Mouse (Mus musculus): Measurements from ENCODE around the gene Ttc28. TPM values are rescaled to one million over a fixed set of nuclear protein-coding genes. Genes with fewer than 3 reads are reported as not detected.

Gene Ttc28
- polyA plus RNA-seq, 1 experiment from 2014 or later, result 14.5 TPM

DNA sequence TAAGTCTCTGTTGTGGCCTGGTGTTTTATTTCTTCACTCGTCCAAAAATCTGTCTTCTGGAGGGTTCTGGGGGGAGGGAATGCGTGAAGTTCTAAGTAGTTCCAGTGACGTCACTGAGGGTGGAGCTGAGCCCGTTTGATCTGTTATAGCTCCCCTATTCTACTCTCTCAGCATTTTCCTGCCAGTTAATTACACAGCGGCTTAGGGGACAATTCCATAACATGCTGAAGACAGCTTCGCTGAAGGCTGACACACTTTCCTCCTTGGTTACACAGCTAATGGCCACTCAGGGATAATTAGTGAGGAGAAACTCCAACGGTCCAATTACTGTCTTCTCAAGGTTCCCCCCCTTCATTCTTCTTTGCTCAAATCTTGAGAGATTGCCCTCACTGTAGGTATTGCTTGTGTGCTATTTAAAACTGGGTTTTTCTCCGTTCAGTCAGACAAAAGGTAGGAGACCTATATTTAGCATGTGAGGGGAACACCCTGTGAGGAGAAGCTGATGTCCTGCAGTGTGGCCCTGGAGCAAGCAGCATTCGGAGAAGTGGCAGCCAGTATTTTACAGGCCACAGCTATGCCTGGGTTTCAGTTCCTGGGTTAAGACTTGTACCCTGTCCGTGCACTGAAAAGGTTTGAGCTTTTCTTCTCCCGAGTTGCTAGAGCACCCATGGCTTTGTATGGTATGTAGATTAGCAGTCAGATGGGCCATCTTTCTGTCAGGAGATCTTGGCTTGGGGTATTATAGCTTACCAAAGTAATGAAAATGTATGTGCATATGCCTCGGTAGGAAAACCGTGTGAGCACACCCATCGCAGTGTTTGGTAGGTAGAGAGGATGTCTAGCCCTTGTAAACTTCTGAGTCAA lies 126.9 kb downstream of the Ttc28 start:
- Histone ChIP-seq H3K27me3 (ENCODE audit: insufficient read depth, poor library complexity, severe bottlenecking) (no peaks in the 10 kb centered on the region), H3K4me1 (replicated peaks) (peaks cover 25% of the 10 kb centered on the region), H3K27ac (no peak overlapping the region), H3K4me3 (no peak overlapping the region), H3K9me3 (0 out of 2 replicates have a peak, but pooled peaks cover 7% of the 10 kb centered on the region), H3K36me3 (peaks cover 12% of the 10 kb centered on the region)
- 73% methylated on average over 14 of the region's 14 CpGs for WGBS
- no peak for DNase-seq (ENCODE audit: low spot score)

DNA sequence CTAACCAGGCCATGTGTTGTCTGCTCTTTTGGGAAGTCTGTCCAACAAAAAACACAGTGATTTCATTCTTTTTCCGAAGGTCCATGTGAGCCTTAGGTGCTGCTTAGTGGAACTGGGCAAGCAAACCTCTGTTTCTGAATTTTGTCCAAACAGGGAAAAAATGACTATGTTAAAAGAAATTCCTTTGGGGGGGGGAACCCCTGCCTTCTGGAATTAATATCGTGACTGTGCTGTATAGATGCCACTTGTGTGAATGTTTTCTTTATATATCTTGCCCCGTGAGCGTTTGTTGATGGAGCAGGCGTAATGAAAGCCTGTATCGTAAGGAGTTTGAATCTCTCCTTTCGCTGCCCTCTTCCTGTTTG lies 127.5 kb downstream of the Ttc28 start:
- H3K27ac ChIP-seq, result no peak overlapping the region
- DNase-seq (ENCODE audit: low spot score), result no peak
- WGBS, result 75% methylated on average over 7 of the region's 7 CpGs
- no peaks in the 10 kb centered on the region for H3K27me3 ChIP-seq (ENCODE audit: insufficient read depth, poor library complexity, severe bottlenecking)
- 0 out of 2 replicates have a peak, but pooled peaks cover 7% of the 10 kb centered on the region for H3K9me3 ChIP-seq
- H3K4me3 ChIP-seq, result no peak overlapping the region
- H3K36me3 ChIP-seq, result peaks cover 12% of the 10 kb centered on the region
- H3K4me1 ChIP-seq (replicated peaks), result peaks cover 31% of the 10 kb centered on the region

DNA sequence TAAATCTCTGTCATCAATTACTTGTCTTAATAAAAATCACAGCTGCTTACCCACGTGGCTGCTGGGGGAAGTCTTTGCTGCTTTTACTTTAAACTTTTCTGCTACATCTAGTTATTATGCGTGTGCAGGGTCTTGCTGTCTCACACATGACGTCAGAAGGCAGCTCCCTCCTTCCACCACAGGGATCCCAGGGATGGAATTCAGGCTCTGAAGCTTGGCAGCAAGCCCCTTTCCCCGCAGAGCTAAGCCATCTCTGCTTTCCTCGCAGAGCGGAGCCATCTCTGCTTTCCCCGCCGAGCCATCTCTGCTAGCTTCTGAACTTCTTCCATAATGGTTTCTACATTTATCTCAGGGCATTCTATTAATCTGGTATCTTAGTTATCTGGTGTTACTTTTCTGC lies 128.3 kb downstream of the Ttc28 start:
- H3K4me1 ChIP-seq (replicated peaks), result peaks cover 38% of the 10 kb centered on the region
- H3K36me3 ChIP-seq, result peaks cover 12% of the 10 kb centered on the region
- WGBS, result 68% methylated on average over 8 of the region's 8 CpGs
- H3K27ac ChIP-seq, result no peak overlapping the region
- H3K27me3 ChIP-seq (ENCODE audit: insufficient read depth, poor library complexity, severe bottlenecking), result no peaks in the 10 kb centered on the region
- H3K4me3 ChIP-seq, result no peak overlapping the region
- DNase-seq (ENCODE audit: low spot score), result no peak
- 0 out of 2 replicates have a peak, but pooled peaks cover 7% of the 10 kb centered on the region for H3K9me3 ChIP-seq

DNA sequence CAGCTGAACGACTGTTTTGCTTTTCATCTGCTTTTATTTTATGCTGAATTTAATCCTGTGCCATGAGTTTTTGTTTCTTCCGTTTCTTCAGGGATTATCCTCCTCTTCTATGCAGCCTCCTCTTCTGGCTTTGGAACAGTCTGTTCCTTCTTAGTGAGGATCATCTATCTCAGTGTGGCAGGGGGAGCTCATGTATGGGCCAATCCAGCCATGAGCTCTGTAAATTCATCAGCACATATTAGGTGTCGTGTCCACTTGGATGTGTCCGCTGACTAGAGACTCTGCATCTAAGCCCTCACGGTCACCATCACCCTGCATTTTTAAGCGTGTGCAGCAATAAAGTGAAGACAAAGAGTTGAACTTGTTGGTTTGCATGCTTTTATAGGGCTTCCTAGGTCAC lies 128.8 kb downstream of the Ttc28 start:
- Histone ChIP-seq H3K36me3 (peaks cover 12% of the 10 kb centered on the region), H3K27ac (no peak overlapping the region), H3K4me3 (no peak overlapping the region), H3K27me3 (ENCODE audit: insufficient read depth, poor library complexity, severe bottlenecking) (no peaks in the 10 kb centered on the region), H3K4me1 (replicated peaks) (peaks cover 38% of the 10 kb centered on the region), H3K9me3 (0 out of 2 replicates have a peak, but pooled peaks cover 7% of the 10 kb centered on the region)
- no peak for DNase-seq (ENCODE audit: low spot score)
- WGBS, result 91% methylated on average over 6 of the region's 6 CpGs

DNA sequence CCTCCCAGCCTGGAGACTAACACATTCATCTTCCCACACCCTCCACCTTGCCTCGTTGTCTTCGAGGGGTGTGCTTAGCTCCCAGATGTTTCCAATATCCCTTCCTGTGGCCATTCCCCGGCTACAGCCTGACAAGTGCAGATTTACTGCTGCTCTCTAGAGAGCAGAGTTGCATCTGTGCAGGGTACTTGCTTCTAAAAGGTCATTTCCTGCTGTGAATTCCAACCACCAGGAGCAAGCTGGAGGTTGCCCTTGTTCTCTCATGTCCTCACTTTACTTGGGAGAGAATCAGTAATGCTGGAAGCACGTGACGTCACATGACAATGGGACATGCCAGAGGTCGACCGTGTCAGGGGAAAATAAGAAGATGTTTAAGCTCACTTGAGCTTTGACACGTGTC lies 131.7 kb downstream of the Ttc28 start:
- Histone ChIP-seq H3K36me3 (peaks cover 20% of the 10 kb centered on the region), H3K4me3 (no peak overlapping the region), H3K27me3 (ENCODE audit: insufficient read depth, poor library complexity, severe bottlenecking) (no peaks in the 10 kb centered on the region), H3K4me1 (replicated peaks) (peaks cover 42% of the 10 kb centered on the region), H3K9me3 (peaks cover 14% of the 10 kb centered on the region), H3K27ac (peak overlapping the region; percentile 40)
- peak; percentile 44 for DNase-seq (ENCODE audit: low spot score)
- WGBS, result 42% methylated on average over 8 of the region's 8 CpGs

DNA sequence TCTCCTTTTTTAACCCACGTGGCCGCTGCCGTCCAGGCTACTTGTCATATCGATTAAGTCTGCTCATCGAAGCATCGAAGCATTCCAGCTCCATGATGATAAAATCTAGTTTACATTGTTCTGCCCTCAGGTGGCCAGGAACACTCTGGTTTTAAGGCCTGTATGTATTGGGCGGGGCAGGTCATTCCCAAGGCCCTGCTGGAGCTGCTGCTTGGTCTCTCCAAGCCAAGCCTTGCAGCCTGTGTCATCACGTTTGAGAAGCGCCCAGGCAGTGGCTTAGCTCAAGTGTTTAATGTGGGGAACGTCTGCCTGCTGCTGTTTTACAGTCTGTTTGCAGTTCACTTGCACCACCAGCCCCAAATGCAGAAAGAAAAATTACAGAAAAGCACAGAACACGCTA lies 132.5 kb downstream of the Ttc28 start:
- Histone ChIP-seq H3K27ac (no peak overlapping the region), H3K36me3 (peaks cover 20% of the 10 kb centered on the region)

DNA sequence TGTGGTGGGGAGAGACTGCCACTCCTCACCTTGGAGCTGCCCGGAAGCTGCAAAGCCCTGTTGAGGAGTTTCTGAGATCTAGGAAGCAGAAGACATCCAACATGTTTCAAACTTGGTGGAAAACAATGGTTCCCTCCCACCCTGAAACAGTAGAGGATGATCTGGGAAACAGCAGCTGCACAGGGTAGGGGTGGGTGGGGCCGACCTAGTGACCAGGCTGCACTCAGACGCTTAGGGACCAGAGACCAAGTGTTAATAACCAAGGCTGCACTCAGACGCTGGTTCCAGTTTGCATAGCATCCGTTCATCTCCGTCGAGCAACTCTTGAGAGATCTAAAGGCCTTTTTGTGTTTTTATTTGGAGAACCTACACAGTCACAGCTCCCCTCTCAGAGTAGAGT lies 133.0 kb downstream of the Ttc28 start:
- Histone ChIP-seq H3K4me3 (no peak overlapping the region), H3K4me1 (replicated peaks) (peaks cover 35% of the 10 kb centered on the region), H3K27ac (no peak overlapping the region), H3K9me3 (peaks cover 14% of the 10 kb centered on the region), H3K27me3 (ENCODE audit: insufficient read depth, poor library complexity, severe bottlenecking) (no peaks in the 10 kb centered on the region), H3K36me3 (peaks cover 20% of the 10 kb centered on the region)
- DNase-seq (ENCODE audit: low spot score), result no peak
- WGBS, result 67% methylated on average over 7 of the region's 7 CpGs

More for the DNA sequence above, 132.5 kb downstream of the Ttc28 start:
- WGBS, result 80% methylated on average over 11 of the region's 11 CpGs
- peaks cover 34% of the 10 kb centered on the region for H3K4me1 ChIP-seq (replicated peaks)
- H3K27me3 ChIP-seq (ENCODE audit: insufficient read depth, poor library complexity, severe bottlenecking), result no peaks in the 10 kb centered on the region
- peaks cover 14% of the 10 kb centered on the region for H3K9me3 ChIP-seq
- DNase-seq (ENCODE audit: low spot score), result no peak
- no peak overlapping the region for H3K4me3 ChIP-seq

DNA sequence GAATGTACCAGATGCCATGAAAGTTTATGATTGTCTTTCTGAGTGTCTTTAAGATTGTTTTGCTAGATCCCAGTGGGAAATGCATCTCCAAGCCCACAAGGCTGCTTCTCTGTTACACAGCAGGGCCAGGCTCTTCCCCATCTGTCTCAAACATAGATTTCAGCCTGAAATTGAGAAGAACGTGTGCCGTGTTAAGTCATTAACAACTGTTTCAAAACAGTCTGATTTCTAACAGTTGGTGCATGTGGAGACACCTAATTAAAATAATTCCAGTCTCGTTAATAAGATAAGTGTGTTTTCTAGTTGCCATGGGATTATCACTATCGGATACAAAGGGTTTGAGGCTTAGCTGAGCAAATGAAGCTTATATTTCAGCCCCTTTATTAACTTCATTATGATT lies 135.4 kb downstream of the Ttc28 start:
- DNase-seq (ENCODE audit: low spot score), result no peak
- Histone ChIP-seq H3K4me1 (replicated peaks) (peaks cover 29% of the 10 kb centered on the region), H3K9me3 (peaks cover 10% of the 10 kb centered on the region), H3K4me3 (no peak overlapping the region), H3K27me3 (ENCODE audit: insufficient read depth, poor library complexity, severe bottlenecking) (no peaks in the 10 kb centered on the region), H3K36me3 (peaks cover 13% of the 10 kb centered on the region), H3K27ac (no peak overlapping the region)
- WGBS, result 88% methylated on average over 4 of the region's 4 CpGs

DNA sequence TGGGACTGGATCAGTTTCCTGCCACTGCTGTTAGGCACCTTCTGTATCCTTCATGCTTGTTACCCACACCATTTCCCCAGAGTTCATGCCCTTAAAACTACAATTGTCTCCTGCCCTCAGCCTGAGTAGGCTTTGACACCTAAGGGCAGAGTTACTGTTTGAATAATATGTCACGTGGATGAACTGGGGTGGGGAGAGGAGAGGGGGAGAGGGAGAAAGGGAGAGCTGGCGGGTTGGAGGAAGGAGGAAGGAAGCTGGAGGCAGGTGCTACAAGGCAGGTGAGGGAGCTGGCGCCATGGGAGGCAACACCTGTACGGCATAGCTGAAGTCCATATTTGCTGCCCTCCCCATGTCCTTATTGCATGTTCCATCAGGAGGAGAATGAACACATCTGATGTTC lies 137.7 kb downstream of the Ttc28 start:
- Histone ChIP-seq H3K27ac (no peak overlapping the region), H3K9me3 (peaks cover 8% of the 10 kb centered on the region), H3K27me3 (ENCODE audit: insufficient read depth, poor library complexity, severe bottlenecking) (no peaks in the 10 kb centered on the region), H3K4me1 (replicated peaks) (peaks cover 14% of the 10 kb centered on the region), H3K4me3 (no peak overlapping the region), H3K36me3 (peaks cover 9% of the 10 kb centered on the region)
- no peak for DNase-seq (ENCODE audit: low spot score)
- 76% methylated on average over 4 of the region's 4 CpGs for WGBS

DNA sequence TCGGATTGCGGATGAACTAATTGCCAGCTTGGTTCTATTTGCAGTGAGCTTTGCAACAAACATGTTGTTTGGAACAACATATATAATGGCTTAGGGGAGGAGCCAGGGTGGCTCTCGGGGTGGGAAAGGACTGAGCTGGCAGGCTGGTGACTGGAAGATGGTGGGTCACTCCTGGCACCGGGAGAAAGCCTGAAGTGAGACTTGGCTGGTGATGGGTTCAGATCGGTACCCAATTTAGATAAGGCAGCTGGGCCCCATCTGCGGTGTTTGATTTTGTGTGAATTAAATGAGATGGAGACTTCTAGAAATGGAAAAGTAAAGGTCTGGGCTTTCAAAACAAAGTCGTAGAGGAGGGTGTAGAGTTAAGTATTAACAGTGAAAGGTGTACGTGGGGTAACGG lies 142.7 kb downstream of the Ttc28 start:
- Histone ChIP-seq H3K4me3 (no peak overlapping the region), H3K27me3 (ENCODE audit: insufficient read depth, poor library complexity, severe bottlenecking) (no peaks in the 10 kb centered on the region), H3K4me1 (replicated peaks) (peaks cover 50% of the 10 kb centered on the region), H3K36me3 (no peaks in the 10 kb centered on the region), H3K27ac (no peak overlapping the region), H3K9me3 (no peaks in the 10 kb centered on the region)
- no peak for DNase-seq (ENCODE audit: low spot score)
- 93% methylated on average over 9 of the region's 9 CpGs for WGBS

DNA sequence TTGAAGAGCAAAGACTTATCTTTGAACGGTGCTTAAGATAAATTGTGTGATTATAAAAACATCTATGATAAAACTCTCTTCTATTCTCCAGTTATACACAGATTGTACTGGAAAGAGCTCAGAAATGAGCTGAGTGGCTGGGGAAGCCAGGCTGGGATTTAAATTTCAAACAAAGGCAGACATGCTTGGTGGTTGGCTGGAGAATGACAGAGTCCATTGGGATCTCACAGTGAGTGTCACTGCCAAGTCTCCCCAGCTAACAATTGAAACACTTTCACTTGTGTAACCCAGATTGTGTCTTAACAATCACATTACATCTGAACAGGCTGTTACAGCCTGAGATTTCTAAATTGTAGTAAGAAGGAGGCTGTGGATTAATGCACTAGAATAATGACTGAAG lies 143.3 kb downstream of the Ttc28 start:
- peaks cover 55% of the 10 kb centered on the region for H3K4me1 ChIP-seq (replicated peaks)
- no peak for DNase-seq (ENCODE audit: low spot score)
- H3K4me3 ChIP-seq, result no peak overlapping the region
- H3K9me3 ChIP-seq, result no peaks in the 10 kb centered on the region
- H3K27me3 ChIP-seq (ENCODE audit: insufficient read depth, poor library complexity, severe bottlenecking), result no peaks in the 10 kb centered on the region
- no peaks in the 10 kb centered on the region for H3K36me3 ChIP-seq
- 95% methylated on average over 1 of the region's 1 CpGs for WGBS
- peak overlapping the region; percentile 59; the same call in 1 of the 2 replicates for H3K27ac ChIP-seq

DNA sequence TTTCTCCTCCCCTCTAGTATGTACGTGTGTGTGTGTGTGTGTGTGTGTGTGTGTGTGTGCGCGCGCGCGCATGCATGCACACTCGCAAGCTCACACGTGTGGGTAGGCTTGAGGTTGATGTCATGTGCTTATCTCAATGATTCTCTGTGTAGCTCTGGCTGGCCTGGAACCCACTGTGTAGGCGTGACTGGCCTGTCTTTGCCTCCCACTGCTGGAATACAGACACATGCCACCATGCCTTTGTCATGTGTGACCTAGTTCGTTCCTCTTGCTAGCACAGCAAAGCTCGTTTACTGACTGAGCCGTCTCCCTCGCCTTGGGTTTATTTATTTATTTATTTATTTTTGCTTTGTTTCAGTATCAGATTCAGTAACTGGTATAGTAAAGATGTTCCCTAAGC lies 145.0 kb downstream of the Ttc28 start:
- Histone ChIP-seq H3K27me3 (ENCODE audit: insufficient read depth, poor library complexity, severe bottlenecking) (no peaks in the 10 kb centered on the region), H3K36me3 (no peaks in the 10 kb centered on the region), H3K27ac (peak overlapping the region; percentile 57; the same call in 1 of the 2 replicates), H3K4me1 (replicated peaks) (peaks cover 68% of the 10 kb centered on the region), H3K9me3 (no peaks in the 10 kb centered on the region), H3K4me3 (no peak overlapping the region)
- WGBS, result 86% methylated on average over 13 of the region's 13 CpGs
- no peak for DNase-seq (ENCODE audit: low spot score)

DNA sequence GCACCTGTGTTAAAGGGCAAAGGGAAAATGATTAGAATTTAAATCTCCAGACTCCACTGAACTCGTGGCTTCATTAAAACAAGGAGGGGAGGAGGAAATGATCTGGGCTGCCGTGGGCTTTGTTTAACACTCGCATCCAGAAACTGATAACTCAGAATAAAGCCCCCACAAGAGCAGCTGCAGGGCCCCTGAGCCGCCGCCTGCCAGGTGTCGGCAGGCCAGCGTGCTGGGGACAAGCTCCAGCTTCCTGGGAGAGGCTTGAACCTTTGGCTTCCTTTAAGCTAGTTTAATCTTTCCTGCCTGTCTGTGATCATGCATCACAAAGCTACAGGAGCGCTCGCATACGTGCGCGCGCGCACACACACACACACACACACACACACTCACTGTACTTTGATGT lies 145.9 kb downstream of the Ttc28 start:
- WGBS, result 60% methylated on average over 14 of the region's 14 CpGs
- Histone ChIP-seq H3K9me3 (no peaks in the 10 kb centered on the region), H3K4me1 (replicated peaks) (peaks cover 71% of the 10 kb centered on the region), H3K27ac (peak overlapping the region; percentile 57), H3K27me3 (ENCODE audit: insufficient read depth, poor library complexity, severe bottlenecking) (no peaks in the 10 kb centered on the region), H3K36me3 (no peaks in the 10 kb centered on the region), H3K4me3 (no peak overlapping the region)
- no peak for DNase-seq (ENCODE audit: low spot score)
